Mouse (Mus musculus) gastrocnemius, postnatal 14 days (tissue): ENCODE measurements around the gene Slc1a3. TPM values are rescaled to one million over a fixed set of nuclear protein-coding genes. Genes with fewer than 3 reads are reported as not detected.

Experiments
- DNase-seq: peaks from one replicate; pipeline ENCODE4 v3.0.0; 2021; ENCODE audit warnings: mixed read lengths
- intact Hi-C: fragments of 180-260 bp; cut with DNase I; formaldehyde crosslinking; loops from one replicate; pipeline ENCODE4 v1.15.1; 2025; ENCODE audit warnings: low total_unique reads
- total RNA-seq, 2 experiments: library from RNA; stranded (reverse); gene quantifications; 2 replicates each; pipeline ENCODE4 v1.2.3; 2021

Gene Slc1a3
- total RNA-seq, 2 experiments from 2014 or later, result 1.6 to 2.6 TPM

- intact Hi-C loops, result no loop called here
- DNase-seq, result peak; percentile 63
Measured at GRCm38 (mm10) chr15:8663348-8664099, 47.0 kb downstream of the Slc1a3 start.

- DNase-seq, result no peak
- intact Hi-C loops, result no loop called here
Measured at GRCm38 (mm10) chr15:8661856-8662255, 48.7 kb downstream of the Slc1a3 start.

DNA sequence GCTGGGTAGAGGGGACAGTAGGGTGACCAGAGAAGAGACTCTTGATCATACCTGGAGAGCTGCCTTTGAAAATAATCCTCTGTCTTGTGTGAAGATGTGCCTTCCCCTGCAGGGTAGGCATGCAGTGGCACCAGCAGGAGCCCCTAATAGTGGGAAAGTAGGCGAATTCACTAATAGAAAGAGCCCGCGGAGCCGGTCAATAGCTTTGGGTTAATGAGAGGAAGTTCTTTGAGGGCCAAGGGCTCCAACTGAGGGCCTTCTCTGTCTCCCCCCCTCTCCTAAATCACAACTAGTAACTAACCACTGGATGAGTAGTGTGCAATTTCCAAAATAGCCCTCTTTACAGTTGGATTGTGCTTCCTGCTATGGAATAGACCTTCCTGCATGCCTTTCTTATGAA is 50.6 kb downstream of the Slc1a3 start:
- intact Hi-C loops, result no loop called here

GRCm38 (mm10) chr15:8659483-8659971 is 51.0 kb downstream of the Slc1a3 start:
- no peak for DNase-seq
- intact Hi-C loops, result no loop called here

More for the DNA sequence above, 50.6 kb downstream of the Slc1a3 start:
- no peak for DNase-seq

GRCm38 (mm10) chr15:8658086-8658980 is 52.2 kb downstream of the Slc1a3 start:
- intact Hi-C loops, result no loop called here
- DNase-seq, result no peak

DNA sequence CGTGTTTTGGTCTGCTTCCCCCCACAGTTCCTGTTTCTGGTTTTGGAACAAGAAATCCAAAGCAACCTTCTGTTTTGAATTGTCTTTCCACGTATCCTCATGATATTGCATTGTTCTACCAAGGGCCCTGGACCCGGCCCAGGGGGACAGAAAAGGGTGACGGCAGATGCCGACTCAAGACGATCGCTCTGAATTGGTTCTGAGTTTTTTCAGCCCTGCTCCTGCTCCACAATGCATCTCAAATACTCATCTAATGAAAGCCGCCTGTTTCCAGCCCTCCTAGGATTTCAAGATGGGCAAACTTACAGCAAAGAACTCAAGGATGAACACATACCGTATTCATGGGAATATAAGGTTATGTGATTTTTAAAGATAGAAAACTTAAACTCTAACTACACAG is 55.3 kb downstream of the Slc1a3 start:
- no peak for DNase-seq

GRCm38 (mm10) chr15:8652637-8653036 is 57.9 kb downstream of the Slc1a3 start:
- no peak for DNase-seq
- intact Hi-C loops, result no loop called here

More for the DNA sequence above, 55.3 kb downstream of the Slc1a3 start:
- intact Hi-C loops, result no loop called here

DNA sequence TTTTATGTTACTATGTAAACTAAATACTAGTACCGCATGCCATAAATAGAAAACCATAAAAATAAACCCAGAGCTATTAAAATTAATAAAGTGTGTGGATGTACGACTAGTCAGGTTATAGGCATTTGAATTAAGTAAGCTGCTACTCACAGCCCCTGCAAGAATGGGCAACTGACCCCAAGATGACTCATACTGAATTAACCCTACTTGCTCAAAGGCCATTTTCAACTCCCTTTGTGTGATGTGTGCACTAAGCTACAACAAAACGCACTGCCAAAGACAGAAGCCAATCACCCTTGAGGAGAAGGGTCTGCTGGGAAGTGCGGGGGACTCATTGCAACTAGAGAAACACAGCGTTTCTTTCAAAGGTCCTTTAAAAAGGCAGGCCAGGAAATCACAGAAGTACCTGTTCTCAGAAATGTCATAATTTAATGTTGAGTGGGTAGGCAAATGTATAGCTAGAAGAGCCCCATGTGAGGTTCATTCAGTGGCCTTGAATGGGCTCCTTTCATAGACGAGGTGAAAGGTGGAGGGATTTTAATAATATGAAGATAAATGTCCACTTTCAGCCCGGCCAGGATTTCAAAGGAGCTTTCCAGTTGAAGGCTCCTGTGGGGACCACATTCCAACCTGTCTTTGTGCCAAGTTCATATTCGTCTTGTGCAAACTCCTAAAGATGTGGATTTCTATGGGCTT is 66.4 kb downstream of the Slc1a3 start:
- intact Hi-C loops, result no loop called here
- no peak for DNase-seq

DNA sequence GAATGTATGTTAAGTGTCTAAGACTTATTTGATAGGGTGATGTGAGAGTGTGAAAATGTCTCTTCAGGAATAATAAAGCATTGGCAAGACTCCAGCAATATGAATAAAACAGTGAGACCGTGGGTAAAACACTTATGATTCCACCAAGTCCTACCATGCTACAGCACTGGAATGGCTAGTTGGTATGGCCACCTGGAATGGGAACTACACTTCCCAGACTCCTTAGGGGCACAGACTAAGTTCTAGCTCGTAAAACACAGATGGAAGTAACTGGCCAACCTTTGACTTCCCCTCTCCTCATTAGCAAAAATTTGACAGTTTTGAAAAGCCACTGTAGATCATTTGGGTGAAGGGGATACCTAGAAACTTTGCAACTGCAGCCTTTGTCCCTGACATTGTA is 70.7 kb downstream of the Slc1a3 start:
- intact Hi-C loops, result no loop called here
- DNase-seq, result no peak

- DNase-seq, result no peak
- intact Hi-C loops, result no loop called here
Measured at GRCm38 (mm10) chr15:8638568-8639325, 71.8 kb downstream of the Slc1a3 start.

GRCm38 (mm10) chr15:8637283-8637682 is 73.3 kb downstream of the Slc1a3 start:
- intact Hi-C loops, result no loop called here
- no peak for DNase-seq

GRCm38 (mm10) chr15:8635974-8636373 is 74.6 kb downstream of the Slc1a3 start:
- no peak for DNase-seq
- intact Hi-C loops, result no loop called here

DNA sequence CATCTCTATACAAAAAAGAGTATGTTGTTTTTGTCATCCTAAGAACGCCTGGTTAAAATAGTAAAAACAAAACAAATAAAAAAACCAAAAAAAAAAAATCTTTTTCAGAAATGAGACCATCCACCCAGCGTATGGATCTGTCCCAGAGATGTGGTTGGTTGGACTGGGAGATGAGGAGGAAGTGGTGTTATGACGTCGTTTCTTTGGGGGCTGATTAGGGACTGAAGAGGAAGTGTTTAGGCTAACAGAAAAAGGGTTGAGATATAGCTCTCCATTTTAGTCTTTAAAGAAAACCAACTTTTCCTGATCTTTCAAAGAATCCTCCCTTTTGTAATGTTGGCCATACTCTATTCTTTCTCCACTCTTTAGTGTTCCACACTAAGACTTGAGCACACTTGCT is 75.8 kb downstream of the Slc1a3 start:
- intact Hi-C loops, result no loop called here
- DNase-seq, result no peak

DNA sequence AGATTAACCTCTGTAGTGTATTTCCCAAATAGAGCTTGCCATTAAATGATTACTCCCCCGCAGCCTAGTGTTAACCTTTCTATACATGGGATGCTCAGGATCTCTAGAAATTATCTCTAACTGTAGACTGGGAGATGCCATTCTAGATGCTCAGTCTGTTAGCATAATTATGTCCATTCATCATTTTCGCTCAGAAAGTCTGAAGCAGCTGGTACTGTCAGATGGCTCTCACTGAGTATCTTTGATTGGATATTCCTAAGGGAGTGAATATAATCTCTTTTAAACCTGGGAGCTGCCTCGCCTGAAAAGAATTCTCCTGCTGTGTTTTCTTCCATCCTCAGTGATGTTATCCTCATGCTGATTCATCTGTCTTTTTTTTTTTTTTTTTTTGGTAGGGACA is 76.2 kb downstream of the Slc1a3 start:
- no peak for DNase-seq
- intact Hi-C loops, result no loop called here

GRCm38 (mm10) chr15:8633375-8633774 is 77.2 kb downstream of the Slc1a3 start:
- intact Hi-C loops, result no loop called here
- peak; percentile 31 for DNase-seq

GRCm38 (mm10) chr15:8632361-8632760 is 78.2 kb downstream of the Slc1a3 start:
- no peak for DNase-seq
- intact Hi-C loops, result no loop called here

DNA sequence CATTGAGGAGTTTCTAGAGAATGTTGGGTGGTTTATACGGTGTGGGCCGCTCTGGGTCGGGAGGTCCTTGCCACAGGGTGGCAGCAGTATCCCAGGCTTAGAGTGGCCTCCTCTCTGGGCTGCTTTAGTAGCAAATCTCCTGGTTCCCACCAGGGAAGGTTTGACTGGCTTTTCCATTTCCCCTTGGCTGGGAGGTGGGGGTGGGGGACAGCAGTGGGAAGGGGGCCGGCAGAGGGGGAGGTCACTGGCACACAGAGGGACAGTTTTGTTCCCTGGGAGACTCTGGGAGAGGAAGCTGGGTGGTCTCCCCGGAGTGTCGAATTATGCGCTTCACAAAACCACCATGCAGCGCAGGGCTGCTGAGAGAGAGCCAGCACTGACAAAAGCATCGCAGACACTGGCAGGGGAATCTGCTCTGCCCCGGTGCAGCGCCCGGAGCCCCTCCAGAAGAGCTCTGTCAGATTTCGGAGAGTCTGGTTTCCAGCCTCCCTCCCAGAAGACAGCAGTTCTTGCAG is 81.2 kb downstream of the Slc1a3 start:
- peak; percentile 72 for DNase-seq
- intact Hi-C loops, result loop anchor here (2.0 kb wide), 1 partner anchor 255 kb away; no protein-coding TSS in a partner anchor

- no peak for DNase-seq
- intact Hi-C loops, result loop anchor here (2.0 kb wide), 1 partner anchor 257 kb away; no protein-coding TSS in a partner anchor
Measured at GRCm38 (mm10) chr15:8628150-8628549, 82.4 kb downstream of the Slc1a3 start.

- intact Hi-C loops, result no loop called here
- peak; percentile 35 for DNase-seq
Measured at GRCm38 (mm10) chr15:8627097-8627537, 83.4 kb downstream of the Slc1a3 start.
